ENCODE assay signal across 34 mouse cellular contexts in genomic region chr1:27264923-27265322, GRCm38 (mm10).
"Had no signal": no experiment of that assay in that cellular context is flagged by ENCODE, and none has a peak within 500 bp of the region (broad histone marks: within the 10 kb centered on the region; RNA-seq: fewer than 3 reads in every experiment).

No protein-coding gene starts in this region.

- ATAC-seq: hindbrain, embryonic 16.5 days; hindbrain, postnatal 0 days; inflammation-experienced regulatory T-cells, adult 6 months; intestine, embryonic 15.5 days; intestine, embryonic 16.5 days; intestine, postnatal 0 days had no signal

- H3K27me3 ChIP-seq: heart, embryonic 12.5 days; heart, embryonic 13.5 days; heart, embryonic 15.5 days; hindbrain, embryonic 12.5 days; hindbrain, embryonic 13.5 days; hindbrain, embryonic 15.5 days; intestine, embryonic 15.5 days; kidney, embryonic 15.5 days had no signal

- H3K36me3 ChIP-seq: heart, embryonic 12.5 days; heart, embryonic 13.5 days; heart, embryonic 15.5 days; hindbrain, embryonic 10.5 days; hindbrain, embryonic 12.5 days; hindbrain, embryonic 13.5 days; hindbrain, embryonic 15.5 days; intestine, embryonic 15.5 days; kidney, embryonic 15.5 days had no signal

- H3K4me1 ChIP-seq: heart, embryonic 12.5 days; heart, embryonic 13.5 days; heart, embryonic 15.5 days; hindbrain, embryonic 10.5 days; hindbrain, embryonic 12.5 days; hindbrain, embryonic 13.5 days; hindbrain, embryonic 15.5 days; intestine, embryonic 15.5 days; kidney, embryonic 15.5 days had no signal

- H3K4me2 ChIP-seq: heart, embryonic 12.5 days; heart, embryonic 13.5 days; heart, embryonic 15.5 days; hindbrain, embryonic 12.5 days; hindbrain, embryonic 13.5 days; hindbrain, embryonic 14.5 days; hindbrain, embryonic 15.5 days; intestine, embryonic 15.5 days; kidney, embryonic 15.5 days had no signal

- H3K4me3 ChIP-seq: heart, embryonic 12.5 days; heart, embryonic 13.5 days; heart, embryonic 15.5 days; hindbrain, embryonic 10.5 days; hindbrain, embryonic 12.5 days; hindbrain, embryonic 13.5 days; hindbrain, embryonic 15.5 days; intestine, embryonic 15.5 days; kidney, embryonic 15.5 days; layer of hippocampus, adult 2 months; left cerebral cortex, adult 2 months had no signal

- H3K27ac ChIP-seq: heart, embryonic 13.5 days; heart, embryonic 15.5 days; hindbrain, embryonic 10.5 days; hindbrain, embryonic 12.5 days; hindbrain, embryonic 13.5 days; hindbrain, embryonic 14.5 days; hindbrain, embryonic 15.5 days; hindbrain, postnatal 0 days; intestine, embryonic 15.5 days; kidney, embryonic 15.5 days; kidney, postnatal 0 days; layer of hippocampus, adult 2 months; left cerebral cortex, adult 2 months had no signal

- DNase-seq: heart, postnatal 10 days; heart, postnatal 14 days; heart, postnatal 36 days; heart, postnatal 4 days; kidney, adult 11 months; kidney, adult 18-20 months; kidney, adult 2 months; kidney, adult 8-10 months; kidney, adult 9 months; kidney, postnatal 10 days; kidney, postnatal 14 days; kidney, postnatal 25 days; kidney, postnatal 36 days; kidney, postnatal 4 days; layer of hippocampus, adult 9-11 months; layer of hippocampus, postnatal 36 days had no signal

- H3K9me3 ChIP-seq: heart, embryonic 12.5 days; heart, embryonic 13.5 days; heart, embryonic 15.5 days; hindbrain, embryonic 10.5 days; hindbrain, embryonic 12.5 days; hindbrain, embryonic 13.5 days; hindbrain, embryonic 15.5 days; intestine, embryonic 15.5 days; kidney, embryonic 15.5 days had no signal

- H3K9ac ChIP-seq: heart, embryonic 12.5 days; heart, embryonic 13.5 days; heart, embryonic 15.5 days; hindbrain, embryonic 12.5 days; hindbrain, embryonic 13.5 days; hindbrain, embryonic 14.5 days; hindbrain, embryonic 15.5 days; intestine, embryonic 15.5 days; kidney, embryonic 15.5 days had no signal
